Mouse (Mus musculus) CH12.LX (cell line): ENCODE results near the gene Zfp3. TPM values are rescaled to one million over a fixed set of nuclear protein-coding genes. Genes with fewer than 3 reads are reported as not detected.

ENCODE experiments used
- DNase-seq: peaks from one replicate; pipeline ENCODE4 v3.0.0-alpha.2; 2013; ENCODE audit errors: extremely low read depth
- H3K27ac ChIP-seq: 2 replicates; pipeline ENCODE4 v1.5.1; 2012; ENCODE audit warnings: low read depth, mild to moderate bottlenecking, control low read depth, moderate library complexity; ENCODE audit not compliant: insufficient read depth
- H3K27me3 ChIP-seq: replicated peaks from 2 replicates; pipeline ENCODE3; 2012; ENCODE audit warnings: inconsistent platforms
- H3K36me3 ChIP-seq, 2 experiments: replicated peaks in 1 of 2; 2 replicates each; pipeline versions ENCODE3 to v1.6.1; 2012; ENCODE audit warnings: inconsistent platforms in 1 of 2, low read length in 1 of 2, mild to moderate bottlenecking in 1 of 2, mixed read lengths in 1 of 2, moderate library complexity in 1 of 2; ENCODE audit not compliant: control insufficient read depth in 1 of 2, insufficient read depth in 1 of 2
- H3K4me1 ChIP-seq, 2 experiments: 2 replicates each; pipeline ENCODE4 v1.6.1; 2012; ENCODE audit warnings: inconsistent platforms in 1 of 2, moderate library complexity in 1 of 2; ENCODE audit not compliant: insufficient read depth in 2 of 2, control insufficient read depth in 1 of 2
- H3K4me2 ChIP-seq: 2 replicates; pipeline ENCODE4 v1.6.1; 2012; ENCODE audit warnings: low read depth, mild to moderate bottlenecking, control low read depth; ENCODE audit not compliant: poor library complexity, insufficient read depth, severe bottlenecking
- H3K4me3 ChIP-seq, 3 experiments: fragments of 150-350 bp in 1 of 3; sonication (generic) in 1 of 3; replicated peaks in 1 of 3; 2 replicates each; pipeline versions ENCODE3 to v1.5.1; 2011 to 2012; ENCODE audit warnings: low read depth in 2 of 3, low read length in 2 of 3, mild to moderate bottlenecking in 2 of 3, moderate library complexity in 2 of 3, control low read depth in 1 of 3, improper control_type of control experiment in 1 of 3, inconsistent platforms in 1 of 3, mixed read lengths in 1 of 3; ENCODE audit not compliant: poor library complexity in 1 of 3
- H3K79me2 ChIP-seq: replicated peaks from 2 replicates; pipeline ENCODE4 v1.6.1; 2012; ENCODE audit warnings: mild to moderate bottlenecking, moderate library complexity; ENCODE audit not compliant: control insufficient read depth, poor library complexity, insufficient read depth, severe bottlenecking; ENCODE audit errors: extremely low read depth
- H3K9ac ChIP-seq: 2 replicates; pipeline ENCODE4 v1.6.1; 2012; ENCODE audit warnings: low read depth, mild to moderate bottlenecking, control low read depth, moderate library complexity; ENCODE audit not compliant: insufficient read depth
- H3K9me3 ChIP-seq: replicated peaks from 2 replicates; pipeline ENCODE3; 2012; ENCODE audit warnings: low read length, inconsistent platforms, mixed read lengths
- BHLHE40 ChIP-seq: IDR thresholded peaks from 2 replicates; pipeline ENCODE4 v1.6.1; 2011; ENCODE audit warnings: mild to moderate bottlenecking, low read depth, low read length, improper control_type of control experiment
- CHD1 ChIP-seq: IDR thresholded peaks from 2 replicates; pipeline ENCODE4 v1.6.1; 2012; ENCODE audit warnings: low read depth, low read length, improper control_type of control experiment, inconsistent platforms
- CHD2 ChIP-seq: IDR thresholded peaks from 2 replicates; pipeline ENCODE4 v1.6.1; 2011; ENCODE audit warnings: low read length, improper control_type of control experiment
- CTCF ChIP-seq, 2 experiments: IDR thresholded peaks in 1 of 2; conservative IDR thresholded peaks in 1 of 2; 2 replicates each; pipeline ENCODE4 v1.5.1; 2011 to 2012; ENCODE audit warnings: low read depth in 2 of 2, low read length in 2 of 2, improper control_type of control experiment in 1 of 2, inconsistent platforms in 1 of 2, mild to moderate bottlenecking in 1 of 2, moderate library complexity in 1 of 2
- E2F4 ChIP-seq: IDR thresholded peaks from 2 replicates; pipeline ENCODE4 v1.6.1; 2011; ENCODE audit warnings: low read depth, low read length, improper control_type of control experiment; ENCODE audit not compliant: insufficient replicate concordance
- ELF1 ChIP-seq: IDR thresholded peaks from 2 replicates; pipeline ENCODE4 v1.6.1; 2014; ENCODE audit warnings: low read depth, mild to moderate bottlenecking, inconsistent platforms, low read length, improper control_type of control experiment
- ETS1 ChIP-seq: conservative IDR thresholded peaks from 2 replicates; pipeline ENCODE4 v1.6.1; 2012; ENCODE audit warnings: low read depth, mild to moderate bottlenecking, inconsistent platforms, low read length, improper control_type of control experiment, moderate library complexity
- GABPA ChIP-seq: IDR thresholded peaks from 2 replicates; pipeline ENCODE4 v1.6.1; 2012; ENCODE audit warnings: low read depth, low read length, improper control_type of control experiment, inconsistent platforms; ENCODE audit not compliant: insufficient replicate concordance
- HCFC1 ChIP-seq: IDR thresholded peaks from 2 replicates; pipeline ENCODE4 v1.6.1; 2012; ENCODE audit warnings: low read depth, mild to moderate bottlenecking, inconsistent platforms, low read length, improper control_type of control experiment
- IRF4 ChIP-seq: IDR thresholded peaks from 2 replicates; pipeline ENCODE4 v1.6.1; 2014; ENCODE audit warnings: low read depth, mild to moderate bottlenecking, inconsistent platforms, low read length, improper control_type of control experiment
- JUND ChIP-seq: conservative IDR thresholded peaks from 2 replicates; pipeline ENCODE4 v1.6.1; 2011; ENCODE audit warnings: low read depth, low read length, improper control_type of control experiment
- KAT2A ChIP-seq: IDR thresholded peaks from 2 replicates; pipeline ENCODE4 v1.6.1; 2012; ENCODE audit warnings: low read length, improper control_type of control experiment, inconsistent platforms; ENCODE audit not compliant: insufficient replicate concordance
- MAX ChIP-seq: IDR thresholded peaks from 2 replicates; pipeline ENCODE4 v1.6.1; 2011; ENCODE audit warnings: low read length, improper control_type of control experiment
- MAZ ChIP-seq: IDR thresholded peaks from 2 replicates; pipeline ENCODE4 v1.6.1; 2012; ENCODE audit warnings: low read depth, mild to moderate bottlenecking, inconsistent platforms, low read length, improper control_type of control experiment, moderate library complexity
- MXI1 ChIP-seq: IDR thresholded peaks from 2 replicates; pipeline ENCODE4 v1.6.1; 2011; ENCODE audit warnings: mild to moderate bottlenecking, low read depth, low read length, improper control_type of control experiment
- NELFE ChIP-seq: IDR thresholded peaks from 2 replicates; pipeline ENCODE4 v1.6.1; 2011; ENCODE audit warnings: low read depth, low read length, improper control_type of control experiment
- NRF1 ChIP-seq: IDR thresholded peaks from 2 replicates; pipeline ENCODE4 v1.6.1; 2014; ENCODE audit warnings: low read depth, mild to moderate bottlenecking, inconsistent platforms, low read length, improper control_type of control experiment, moderate library complexity
- PAX5 ChIP-seq: IDR thresholded peaks from 2 replicates; pipeline ENCODE4 v1.6.1; 2012; ENCODE audit warnings: low read length, inconsistent platforms, mixed read lengths
- POLR2A ChIP-seq: IDR thresholded peaks from 2 replicates; pipeline ENCODE4 v1.6.1; 2011; ENCODE audit warnings: low read depth, mild to moderate bottlenecking, improper control_type of control experiment, low read length
- POLR2AphosphoS2 ChIP-seq: IDR thresholded peaks from 2 replicates; pipeline ENCODE4 v1.6.1; 2011; ENCODE audit warnings: low read depth, low read length, improper control_type of control experiment
- RCOR1 ChIP-seq: conservative IDR thresholded peaks from 2 replicates; pipeline ENCODE4 v1.6.1; 2012; ENCODE audit warnings: low read depth, mild to moderate bottlenecking, inconsistent platforms, low read length, improper control_type of control experiment
- SIN3A ChIP-seq: IDR thresholded peaks from 2 replicates; pipeline ENCODE4 v1.6.1; 2012; ENCODE audit warnings: low read length, improper control_type of control experiment, inconsistent platforms
- SMC3 ChIP-seq: IDR thresholded peaks from 2 replicates; pipeline ENCODE4 v1.6.1; 2011; ENCODE audit warnings: low read depth, low read length, improper control_type of control experiment
- TBP ChIP-seq: conservative IDR thresholded peaks from 2 replicates; pipeline ENCODE4 v1.6.1; 2011; ENCODE audit warnings: low read depth, low read length, improper control_type of control experiment
- TCF12 ChIP-seq: IDR thresholded peaks from 2 replicates; pipeline ENCODE4 v1.6.1; 2014; ENCODE audit warnings: low read depth, mild to moderate bottlenecking, inconsistent platforms, low read length, improper control_type of control experiment
- USF1 ChIP-seq: IDR thresholded peaks from 2 replicates; pipeline ENCODE4 v1.6.1; 2014; ENCODE audit warnings: low read depth, mild to moderate bottlenecking, inconsistent platforms, low read length, improper control_type of control experiment
- ZMIZ1 ChIP-seq: IDR thresholded peaks from 2 replicates; pipeline ENCODE4 v1.6.1; 2012; ENCODE audit warnings: low read depth, mild to moderate bottlenecking, inconsistent platforms, low read length, improper control_type of control experiment
- ZNF384 ChIP-seq: IDR thresholded peaks from 2 replicates; pipeline ENCODE4 v1.6.1; 2012; ENCODE audit warnings: low read depth, low read length, improper control_type of control experiment, inconsistent platforms
- dilution Hi-C: fragments of 300-500 bp; cut with MboI; formaldehyde crosslinking; loops from 2 replicates; pipeline ENCODE4 v1.14.3; 2020; ENCODE audit warnings: low sequenced_read_pairs; ENCODE audit not compliant: extremely low pct_unique_long_range_greater_than_20kb, extremely low pct_ligation_motif_present
- in situ Hi-C: fragments of 300-500 bp; cut with MboI; formaldehyde crosslinking; loops from 3 replicates; pipeline ENCODE4 v1.14.3; 2019; ENCODE audit warnings: low sequenced_read_pairs, low pct_ligation_motif_present, low pct_unique_long_range_greater_than_20kb, mixed read lengths
- polyA plus RNA-seq: library from polyadenylated mRNA; unstranded; fragments of >175 nt; gene quantifications from 2 replicates; pipeline ENCODE4 v1.2.1, GENCODE M21; 2012; ENCODE audit warnings: low read depth; ENCODE audit not compliant: insufficient read length
- total RNA-seq, 2 experiments: library from RNA; depleted of rRNA; stranded (reverse); fragments of 300-350 nt in 1 of 2; fragments of >200 nt in 1 of 2; gene quantifications; 2 replicates each; pipeline ENCODE4 v1.2.3; 2012 to 2014

Gene Zfp3
- total and polyA plus RNA-seq, 3 experiments: 1.7 to 3.5 (median 2.0) TPM

GRCm38 (mm10) chr11:70737749-70738148 lies 26.3 kb upstream of the Zfp3 start:
- H3K36me3 ChIP-seq: no peaks in the 10 kb centered on the region
- no peak for TF ChIP-seq SIN3A
- TF ChIP-seq CHD1: no peak
- TF ChIP-seq, all 38 proteins: peak for 0
- dilution Hi-C loops: no loop called here
- no peak for DNase-seq
- no peak overlapping the region for H3K4me2 ChIP-seq
- in situ Hi-C loops: no loop called here
- no peak overlapping the region for H3K27ac ChIP-seq
- no peak overlapping the region for H3K4me3 ChIP-seq
- no peaks in the 10 kb centered on the region for H3K79me2 ChIP-seq
- H3K4me1 ChIP-seq: no peaks in the 10 kb centered on the region
- H3K9me3 ChIP-seq: no peaks in the 10 kb centered on the region
- no peak overlapping the region for H3K9ac ChIP-seq
- H3K27me3 ChIP-seq: no peaks in the 10 kb centered on the region

GRCm38 (mm10) chr11:70741603-70742002 lies 22.4 kb upstream of the Zfp3 start:
- Histone ChIP-seq H3K9me3 (no peaks in the 10 kb centered on the region), H3K9ac (no peak overlapping the region), H3K36me3 (no peaks in the 10 kb centered on the region), H3K79me2 (no peaks in the 10 kb centered on the region), H3K27ac (no peak overlapping the region), H3K27me3 (no peaks in the 10 kb centered on the region), H3K4me1 (peaks cover 0 to 3% of the 10 kb centered on the region in 2 experiments; a peak in 1 of 4 replicates), H3K4me2 (no peak overlapping the region), H3K4me3 (no peak overlapping the region)
- TF ChIP-seq NELFE (no peak), NRF1 (no peak), CHD2 (no peak), POLR2A (no peak), POLR2AphosphoS2 (no peak), JUND (no peak), KAT2A (no peak), SMC3 (no peak), ZNF384 (no peak), RCOR1 (no peak)
- dilution Hi-C loops: no loop called here
- in situ Hi-C loops: no loop called here
- no peak for DNase-seq

GRCm38 (mm10) chr11:70742117-70742516 lies 21.9 kb upstream of the Zfp3 start:
- no peaks in the 10 kb centered on the region for H3K27me3 ChIP-seq
- H3K4me2 ChIP-seq: no peak overlapping the region

More at GRCm38 (mm10) chr11:70742117-70742516, 21.9 kb upstream of the Zfp3 start:
- no peak for TF ChIP-seq POLR2A
- no peak for TF ChIP-seq MAX
- TF ChIP-seq POLR2AphosphoS2: no peak
- TF ChIP-seq HCFC1: no peak
- no peak for TF ChIP-seq IRF4
- no peak for TF ChIP-seq MAZ
- no peak for TF ChIP-seq TBP
- no peak for TF ChIP-seq ZMIZ1
- TF ChIP-seq USF1: no peak
- TF ChIP-seq CHD1: no peak
- TF ChIP-seq GABPA: no peak
- TF ChIP-seq PAX5: no peak
- TF ChIP-seq CTCF (conservative IDR thresholded peaks at IDR 0.05 in 1 of 2, IDR thresholded peaks at IDR 0.05 in 1 of 2; ENCODE audit: low read depth in 2 of 2, low read length in 2 of 2): no peak
- TF ChIP-seq ELF1: no peak
- no peak for TF ChIP-seq CHD2
- TF ChIP-seq BHLHE40: no peak
- no peak for TF ChIP-seq MXI1
- no peak for TF ChIP-seq TCF12
- no peak for TF ChIP-seq ETS1
- TF ChIP-seq E2F4: no peak
- H3K4me3 ChIP-seq: no peak overlapping the region
- H3K9ac ChIP-seq: no peak overlapping the region
- dilution Hi-C loops (no loop called here), in situ Hi-C loops (no loop called here)
- no peaks in the 10 kb centered on the region for H3K79me2 ChIP-seq
- H3K9me3 ChIP-seq: no peaks in the 10 kb centered on the region
- no peak overlapping the region for H3K27ac ChIP-seq
- H3K36me3 ChIP-seq: no peaks in the 10 kb centered on the region
- peaks cover 0 to 3% of the 10 kb centered on the region in 2 experiments; a peak in 1 of 4 replicates for H3K4me1 ChIP-seq
- no peak for DNase-seq
